ENCODE assay signal across 20 mouse cellular contexts in the genomic region with DNA sequence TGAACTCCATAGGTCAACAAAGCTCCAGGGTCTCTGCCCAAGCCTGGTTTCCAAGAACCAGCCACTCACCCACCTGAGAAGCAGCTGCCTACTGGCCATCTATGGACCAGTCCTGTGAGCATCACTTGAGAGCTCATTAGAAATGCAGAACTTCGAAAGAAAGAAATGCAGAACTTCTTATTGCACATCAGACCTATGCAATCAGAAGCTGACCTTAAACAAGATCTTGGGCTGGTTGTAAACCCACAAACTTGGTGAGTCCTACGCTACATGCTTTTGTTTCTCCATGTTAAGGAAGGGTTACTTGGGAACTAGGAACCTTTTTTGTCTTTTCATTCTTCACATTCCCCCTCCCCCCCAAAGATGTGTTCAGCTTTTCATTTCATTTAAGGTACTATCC.
DNase-seq lines count a peak whose midpoint lies in the region; ATAC-seq lines count a peak whose summit lies in the region.
"Had no signal": no experiment of that assay in that cellular context is flagged by ENCODE, and none has a peak within 500 bp of the region (broad histone marks: within the 10 kb centered on the region; RNA-seq: fewer than 3 reads in every experiment).

No protein-coding gene starts in this region.

- peak; percentile 7 for DNase-seq in testis, postnatal 10 days (ENCODE audit: low spot score)
- no peak for DNase-seq in testis, postnatal 14 days (ENCODE audit: low spot score)
- DNase-seq in right cerebral cortex, adult 2 months (ENCODE audit: low spot score in 2 of 2): no peak
- no peak for DNase-seq in adrenal gland, postnatal 14 days
- no peak for DNase-seq in natural killer cell, adult 2 months (ENCODE audit: low spot score in 2 of 2)
- DNase-seq: adrenal gland, adult 2 months; adrenal gland, adult 8-10 months; adrenal gland, postnatal 10 days; adrenal gland, postnatal 25 days; adrenal gland, postnatal 36 days; B cell, adult 2 months; cerebellum, adult 11 months; cerebellum, adult 11-12 months; cerebellum, adult 18-20 months had no signal

- ATAC-seq in granulocyte monocyte progenitor cell, adult 5-6 weeks (replicated peaks; ENCODE audit: poor library complexity, severe bottlenecking): peak; percentile 69
- peak; percentile 93 for ATAC-seq in megakaryocyte, adult 5-6 weeks (ENCODE audit: poor library complexity, severe bottlenecking)
- ATAC-seq in megakaryocyte progenitor cell, adult 5-6 weeks (replicated peaks; ENCODE audit: poor library complexity): peak; percentile 57
- ATAC-seq: activated CD4-positive, CD25-positive, alpha-beta regulatory T cell, adult 4 months; CD4-positive, CD25-positive, alpha-beta regulatory T cell, adult 4 months; Patski had no signal
